In the genomic region with DNA sequence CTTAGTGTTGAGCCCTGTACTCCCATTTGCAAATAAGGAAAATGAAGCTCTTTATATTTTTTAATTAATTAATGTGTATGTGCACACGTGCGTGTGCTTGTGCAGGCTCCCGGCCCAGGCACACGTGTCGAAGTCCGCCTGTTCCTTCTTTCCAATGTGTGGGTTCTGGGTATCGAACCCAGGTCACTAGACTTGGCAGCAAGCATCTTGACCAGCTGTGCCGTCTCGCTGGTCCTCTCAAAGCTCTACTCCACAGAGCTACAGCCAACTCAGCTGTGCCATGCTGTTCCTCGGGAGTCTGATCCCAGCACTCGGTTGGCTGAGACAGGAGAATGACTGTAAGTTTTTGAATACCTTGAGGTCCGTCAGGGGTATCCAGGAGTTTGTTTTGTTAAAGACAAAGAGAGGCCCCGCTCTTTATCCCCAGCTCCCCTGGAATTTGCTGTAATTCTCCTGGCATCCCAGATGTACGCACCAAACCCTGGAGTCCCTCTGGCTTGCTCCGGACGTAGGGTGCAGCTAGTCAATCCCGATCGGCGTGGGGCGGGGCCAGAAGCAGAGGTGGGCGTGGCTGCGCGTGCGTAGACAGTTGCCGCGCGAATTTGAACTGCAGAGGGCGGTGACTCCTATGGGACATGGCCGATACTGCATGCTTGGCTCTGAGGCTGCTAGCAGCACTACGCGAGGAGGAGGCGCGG, we compare ENCODE assay signal across 7 mouse cellular contexts. TPM values are rescaled to one million over a fixed set of nuclear protein-coding genes. Genes with fewer than 3 reads are reported as not detected.
A peak's percentile ranks its signal among the peaks of the same experiment; 100 is the strongest.
DNase-seq lines count a peak whose midpoint lies in the region; ATAC-seq and TF ChIP-seq lines count a peak whose summit lies in the region.

TSS of gene Ankle1 (plus strand) at position 610 of the 698 bp plus-strand sequence.

- H3K4me2 ChIP-seq in embryonic facial prominence, embryonic 11.5 days (ENCODE audit: low read depth, low read length) = peak within 1 kb of the TSS; percentile 94
- H3K4me2 ChIP-seq in limb, embryonic 12.5 days = peak within 1 kb of the TSS; percentile 95
- peak within 1 kb of the TSS; percentile 85 for H3K4me2 ChIP-seq in midbrain, embryonic 15.5 days

- peak; percentile 71 for TF ChIP-seq CTCF in kidney, adult 2 months (conservative IDR thresholded peaks at IDR 0.05; ENCODE audit: insufficient read depth, insufficient read length, low read depth, low read length)
- TF ChIP-seq CTCF in spleen, adult 2 months (IDR thresholded peaks at IDR 0.05; ENCODE audit: extremely low read depth, insufficient read depth, insufficient read length, insufficient replicate concordance) = peak; percentile 51; the same call in 1 of the 2 replicates

- 0 out of 2 replicates have a peak, but pooled peaks cover 5% of the 10 kb centered on the region for H3K4me1 ChIP-seq in embryonic facial prominence, embryonic 11.5 days (ENCODE audit: control insufficient read depth, insufficient read depth, low read length)
- peaks cover 9% of the 10 kb centered on the region; the same call in 1 of the 2 replicates for H3K4me1 ChIP-seq in kidney, adult 2 months (ENCODE audit: control insufficient read depth, insufficient read depth, low read length)
- peaks cover 16% of the 10 kb centered on the region for H3K4me1 ChIP-seq in limb, embryonic 12.5 days (replicated peaks)
- peaks cover 18% of the 10 kb centered on the region for H3K4me1 ChIP-seq in midbrain, embryonic 15.5 days
- peaks cover 13% of the 10 kb centered on the region for H3K4me1 ChIP-seq in spleen, adult 2 months (ENCODE audit: control insufficient read depth, insufficient read depth, insufficient read length)

- peak within 1 kb of the TSS; percentile 77 for H3K9ac ChIP-seq in embryonic facial prominence, embryonic 11.5 days (replicated peaks; ENCODE audit: low read length)
- H3K9ac ChIP-seq in limb, embryonic 12.5 days (replicated peaks) = peak within 1 kb of the TSS; percentile 73
- H3K9ac ChIP-seq in midbrain, embryonic 15.5 days = 0 out of 2 replicates have a peak within 1 kb of the TSS, but pooled peaks have one; percentile 25

- peak; percentile 34 for TF ChIP-seq POLR2A in kidney, adult 2 months (IDR thresholded peaks at IDR 0.05; ENCODE audit: low read depth, low read length)
- TF ChIP-seq POLR2A in spleen, adult 2 months (IDR thresholded peaks at IDR 0.05; ENCODE audit: low read depth, low read length) = no peak

- DNase-seq in adrenal gland, postnatal 14 days = peak; percentile 98
- peak; percentile 96 for DNase-seq in embryonic facial prominence, embryonic 11.5 days (ENCODE audit: low spot score)
- DNase-seq in heart, adult 18-20 months = peak; percentile 95 to 99
- DNase-seq in kidney, adult 2 months = peak; percentile 98
- peak; percentile 72 to 92 for DNase-seq in spleen, adult 2 months (ENCODE audit: low read depth in 1 of 2, low spot score in 2 of 2)

- peak within 1 kb of the TSS; percentile 62 for H3K4me3 ChIP-seq in embryonic facial prominence, embryonic 11.5 days (ENCODE audit: low read depth, low read length)
- H3K4me3 ChIP-seq in kidney, adult 2 months (ENCODE audit: insufficient read depth, low read depth, low read length) = peak within 1 kb of the TSS; percentile 28
- H3K4me3 ChIP-seq in limb, embryonic 12.5 days (replicated peaks) = peak within 1 kb of the TSS; percentile 70
- H3K4me3 ChIP-seq in midbrain, embryonic 15.5 days = peak within 1 kb of the TSS; percentile 42
- H3K4me3 ChIP-seq in spleen, adult 2 months (ENCODE audit: extremely low read depth, insufficient read depth, insufficient read length) = peak within 1 kb of the TSS; percentile 46

- WGBS in embryonic facial prominence, embryonic 11.5 days = 15% methylated on average over 33 of the region's 33 CpGs
- 11% methylated on average over 33 of the region's 33 CpGs for WGBS in kidney, adult 2 months
- WGBS in limb, embryonic 12.5 days = 18% methylated on average over 33 of the region's 33 CpGs
- 16% methylated on average over 33 of the region's 33 CpGs for whole genome bisulfite sequencing in midbrain, embryonic 15.5 days
- WGBS in spleen, adult 2 months = 12% methylated on average over 33 of the region's 33 CpGs

- ATAC-seq in embryonic facial prominence, embryonic 11.5 days (replicated peaks; ENCODE audit: insufficient number of reproducible peaks, low FRiP score, low TSS enrichment, low read depth) = peak; percentile 81
- peak; percentile 81 for ATAC-seq in limb, embryonic 12.5 days (ENCODE audit: insufficient number of reproducible peaks, insufficient read depth, low FRiP score, low TSS enrichment, low read depth)
- ATAC-seq in midbrain, embryonic 15.5 days (replicated peaks) = peak; percentile 93

- H3K9me3 ChIP-seq in embryonic facial prominence, embryonic 11.5 days (replicated peaks; ENCODE audit: control insufficient read depth, low read length) = no peaks in the 10 kb centered on the region
- no peaks in the 10 kb centered on the region for H3K9me3 ChIP-seq in limb, embryonic 12.5 days
- no peaks in the 10 kb centered on the region for H3K9me3 ChIP-seq in midbrain, embryonic 15.5 days

- peaks cover 4% of the 10 kb centered on the region for H3K36me3 ChIP-seq in embryonic facial prominence, embryonic 11.5 days (replicated peaks; ENCODE audit: control insufficient read depth, insufficient read depth, low read depth, low read length)
- H3K36me3 ChIP-seq in kidney, adult 2 months (ENCODE audit: control insufficient read depth, insufficient read depth, low read length) = no peaks in the 10 kb centered on the region
- peaks cover 52% of the 10 kb centered on the region for H3K36me3 ChIP-seq in limb, embryonic 12.5 days
- H3K36me3 ChIP-seq in midbrain, embryonic 15.5 days (replicated peaks) = no peaks in the 10 kb centered on the region
- H3K36me3 ChIP-seq in spleen, adult 2 months (ENCODE audit: control insufficient read depth, insufficient read depth, low read length) = no peaks in the 10 kb centered on the region

- peak within 1 kb of the TSS; percentile 52 for H3K27ac ChIP-seq in embryonic facial prominence, embryonic 11.5 days (replicated peaks; ENCODE audit: low read depth, low read length)
- H3K27ac ChIP-seq in kidney, adult 2 months (ENCODE audit: insufficient read depth, low read depth, low read length) = peak within 1 kb of the TSS; percentile 50
- peak within 1 kb of the TSS; percentile 60 for H3K27ac ChIP-seq in limb, embryonic 12.5 days
- no peak within 1 kb of the TSS; the same call in 1 of the 2 replicates for H3K27ac ChIP-seq in midbrain, embryonic 15.5 days
- no peak within 1 kb of the TSS for H3K27ac ChIP-seq in spleen, adult 2 months (ENCODE audit: insufficient read depth, low read length)

- no peaks in the 10 kb centered on the region for H3K27me3 ChIP-seq in embryonic facial prominence, embryonic 11.5 days (ENCODE audit: control insufficient read depth, insufficient read depth, low read length)
- H3K27me3 ChIP-seq in kidney, adult 2 months (replicated peaks; ENCODE audit: control insufficient read depth, insufficient read depth, low read length) = no peaks in the 10 kb centered on the region
- no peaks in the 10 kb centered on the region for H3K27me3 ChIP-seq in limb, embryonic 12.5 days
- no peaks in the 10 kb centered on the region for H3K27me3 ChIP-seq in midbrain, embryonic 15.5 days (replicated peaks)
- H3K27me3 ChIP-seq in spleen, adult 2 months (ENCODE audit: control insufficient read depth, insufficient read depth, low read length) = no peaks in the 10 kb centered on the region

RNA-seq across cellular contexts. Expression of gene Ankle1, which starts in this region (rescaled TPM):
- 5.8 and 6.9 TPM in 2 replicates for total RNA-seq in adrenal gland, postnatal 14 days (2021)
- 9.0 and 13.0 TPM in 2 replicates for polyA plus RNA-seq in embryonic facial prominence, embryonic 11.5 days (2014; fragmentation: Nextera tagmentation; extraction: Ambion mirVana)
- not detected for total RNA-seq in heart, adult 18-20 months (2021)
- polyA plus RNA-seq in kidney, adult 2 months (2012; rRNA removed) = 0.28 and 0.79 TPM in 2 replicates
- polyA plus RNA-seq in limb, embryonic 12.5 days (2016; fragmentation: Nextera tagmentation; extraction: Ambion mirVana) = 41.5 and 44.1 TPM in 2 replicates
- polyA plus RNA-seq in midbrain, embryonic 15.5 days (2015; fragmentation: Nextera tagmentation; extraction: Ambion mirVana) = 6.5 and 6.7 TPM in 2 replicates
- 15.0 and 19.4 TPM in 2 replicates for polyA plus RNA-seq in spleen, adult 2 months (2012; rRNA removed)

Comparison
In these comparisons a context has a peak if more than half of its experiments do, and no peak if none do; other contexts are left out.
1. Peak in DNase-seq in heart, adult 18-20 months; RNA of the gene not detected or under 1 TPM.
2. Peak in DNase-seq, H3K4me3 ChIP-seq and H3K27ac ChIP-seq in kidney, adult 2 months; RNA of the gene not detected or under 1 TPM.
3. H3K27ac ChIP-seq: peak in embryonic facial prominence, embryonic 11.5 days (single experiment) and limb, embryonic 12.5 days (single experiment); none in midbrain, embryonic 15.5 days (single experiment) and spleen, adult 2 months (single experiment).
4. H3K9ac ChIP-seq: peak in every context shown above with its lines; median percentile 77 in embryonic facial prominence, embryonic 11.5 days; 73 in limb, embryonic 12.5 days; 25 in midbrain, embryonic 15.5 days.
5. Peak in every context shown above with its lines, with median percentiles within 50 percentile points of each other: DNase-seq, ATAC-seq, H3K4me2 ChIP-seq and H3K4me3 ChIP-seq.